Mouse (Mus musculus) cerebellum, adult 2 months (tissue): Measurements from ENCODE around the gene Zfp414. TPM values are rescaled to one million over a fixed set of nuclear protein-coding genes. Genes with fewer than 3 reads are reported as not detected.

ENCODE experiments used
- DNase-seq, 2 experiments: peaks; one replicate each; pipeline ENCODE4 v3.0.0; 2021
- H3K27ac ChIP-seq: fragments of 200-500 bp; 2 replicates; pipeline ENCODE4 v1.5.1; 2012; ENCODE audit warnings: low read length, control low read depth, inconsistent platforms; ENCODE audit not compliant: insufficient read depth
- H3K27me3 ChIP-seq: fragments of 200-500 bp; 2 replicates; pipeline ENCODE4 v1.6.1; 2012; ENCODE audit warnings: inconsistent platforms, mild to moderate bottlenecking, low read length, moderate library complexity; ENCODE audit not compliant: control insufficient read depth, insufficient read depth
- H3K4me1 ChIP-seq: fragments of 200-500 bp; 2 replicates; pipeline ENCODE4 v1.6.1; 2011; ENCODE audit warnings: low read length; ENCODE audit not compliant: control insufficient read depth, insufficient read depth
- H3K4me3 ChIP-seq: fragments of 200-500 bp; replicated peaks from 2 replicates; pipeline ENCODE3; 2011; ENCODE audit warnings: mild to moderate bottlenecking, low read depth, low read length, control low read depth; ENCODE audit not compliant: insufficient read depth
- CTCF ChIP-seq: fragments of 200-500 bp; IDR thresholded peaks from 2 replicates; pipeline ENCODE4 v1.5.1; 2011; ENCODE audit warnings: low read depth, mild to moderate bottlenecking, control low read depth, low read length, moderate library complexity, borderline replicate concordance; ENCODE audit not compliant: insufficient read depth
- POLR2A ChIP-seq: fragments of 200-500 bp; IDR thresholded peaks from 2 replicates; pipeline ENCODE4 v1.6.1; 2011; ENCODE audit warnings: low read length, control low read depth, borderline replicate concordance; ENCODE audit not compliant: insufficient read depth
- WGBS: fragments of 180-500 bp; shearing (Covaris S2); methylation state at CpG from one replicate; pipeline ENCODE4 v1.1.7; 2018; 5-methylcytosine and 5-hydroxymethylcytosine counted together
- polyA plus RNA-seq: library from polyadenylated mRNA; depleted of rRNA; stranded (reverse); fragments of >200 nt; gene quantifications from 2 replicates; pipeline ENCODE4 v1.2.3, GENCODE M21; 2012; rRNA removed

Zfp414 gene
- polyA plus RNA-seq, 1 experiment = 99.1 TPM

GRCm38 (mm10) chr17:33673837-33674236, 44.9 kb downstream of the Zfp414 start:
- TF ChIP-seq POLR2A = no peak
- TF ChIP-seq CTCF = no peak
- 85% methylated on average over 1 of the region's 1 CpGs for WGBS
- DNase-seq = no peak

GRCm38 (mm10) chr17:33675452-33675851, 46.6 kb downstream of the Zfp414 start:
- Histone ChIP-seq H3K27me3 (no peaks in the 10 kb centered on the region), H3K27ac (no peak overlapping the region), H3K4me1 (peaks cover 2% of the 10 kb centered on the region; the same call in 1 of the 2 replicates), H3K4me3 (no peak overlapping the region)
- no peak for TF ChIP-seq CTCF
- TF ChIP-seq POLR2A = no peak
- DNase-seq = peak in 1 of 2 experiments; percentile 30

More at GRCm38 (mm10) chr17:33673837-33674236, 44.9 kb downstream of the Zfp414 start:
- Histone ChIP-seq H3K4me1 (peaks cover 2% of the 10 kb centered on the region; the same call in 1 of the 2 replicates), H3K27ac (no peak overlapping the region), H3K27me3 (no peaks in the 10 kb centered on the region), H3K4me3 (no peak overlapping the region)

- no peak for DNase-seq
- whole genome bisulfite sequencing = 75% methylated on average over 2 of the region's 2 CpGs
- no peak for TF ChIP-seq POLR2A
- TF ChIP-seq CTCF = no peak
- Histone ChIP-seq H3K4me1 (peaks cover 2% of the 10 kb centered on the region; the same call in 1 of the 2 replicates), H3K27me3 (no peaks in the 10 kb centered on the region), H3K27ac (no peak overlapping the region), H3K4me3 (no peak overlapping the region)
Measured at GRCm38 (mm10) chr17:33676086-33676485, 47.2 kb downstream of the Zfp414 start.

- TF ChIP-seq POLR2A = no peak
- no peak for TF ChIP-seq CTCF
- Histone ChIP-seq H3K27ac (no peak overlapping the region), H3K4me3 (no peak overlapping the region)
Measured at GRCm38 (mm10) chr17:33678771-33679170, 49.9 kb downstream of the Zfp414 start.

More at GRCm38 (mm10) chr17:33678771-33679170, 49.9 kb downstream of the Zfp414 start:
- no peaks in the 10 kb centered on the region for H3K27me3 ChIP-seq
- DNase-seq = no peak
- peaks cover 2% of the 10 kb centered on the region; the same call in 1 of the 2 replicates for H3K4me1 ChIP-seq

Other genes starting within 250 kb of the Zfp414 start
- 12.7 and 13.1 TPM in 2 replicates for gene Zfp101, start 234.4 kb upstream of the Zfp414 start, polyA plus RNA-seq
- gene Actl9, start 196.2 kb upstream of the Zfp414 start, polyA plus RNA-seq = 0.46 and 0.61 TPM in 2 replicates
- gene Adamts10, start 104.9 kb upstream of the Zfp414 start, polyA plus RNA-seq = 205 and 251 TPM in 2 replicates
- gene Myo1f, start 73.4 kb upstream of the Zfp414 start, polyA plus RNA-seq = 0.86 and 1.0 TPM in 2 replicates
- 2.8 and 3.4 TPM in 2 replicates for gene Pram1, start 9.0 kb downstream of the Zfp414 start, polyA plus RNA-seq
- 270 and 273 TPM in 2 replicates for gene Hnrnpm, start 57.8 kb downstream of the Zfp414 start, polyA plus RNA-seq
- 157 and 171 TPM in 2 replicates for gene March2, start 89.6 kb downstream of the Zfp414 start, polyA plus RNA-seq
- gene Rab11b, start 131.4 kb downstream of the Zfp414 start, polyA plus RNA-seq = 494 and 510 TPM in 2 replicates
- gene Angptl4, start 152.7 kb downstream of the Zfp414 start, polyA plus RNA-seq = 1.6 and 1.9 TPM in 2 replicates
- gene Kank3, start 181.4 kb downstream of the Zfp414 start, polyA plus RNA-seq = 52.1 and 59.5 TPM in 2 replicates
- 471 and 493 TPM in 2 replicates for gene Rps28, start 195.5 kb downstream of the Zfp414 start, polyA plus RNA-seq
- 341 and 361 TPM in 2 replicates for gene Ndufa7, start 195.5 kb downstream of the Zfp414 start, polyA plus RNA-seq
- gene Cd320, start 214.0 kb downstream of the Zfp414 start, polyA plus RNA-seq = 34.4 and 34.7 TPM in 2 replicates
- not detected in 2 replicates for gene Gm7029, start 244.7 kb downstream of the Zfp414 start, polyA plus RNA-seq